Mouse (Mus musculus): ENCODE measurements at regions not wholly inside any gene's neighbourhood (a gene's known extent, or its start where the extent isn't known, plus 50 kb on each side); places are given as distances from the start of the nearest gene placed in this dataset.

GRCm38 (mm10) chr2:94590494-94590893, 152.6 kb upstream of the Api5 start:
- WGBS = 75% methylated on average over 6 of the region's 6 CpGs
- Histone ChIP-seq H3K4me1 (ENCODE audit: control insufficient read depth, insufficient read depth, low read length) (no peaks in the 10 kb centered on the region), H3K4me3 (replicated peaks; ENCODE audit: control insufficient read depth, low read depth, low read length) (no peak overlapping the region), H3K27ac (ENCODE audit: control insufficient read depth, insufficient read depth, low read depth, low read length, poor library complexity) (no peak overlapping the region)
- TF ChIP-seq CTCF (IDR thresholded peaks at IDR 0.05; ENCODE audit: control insufficient read depth, insufficient read depth, low read length) (no peak), POLR2A (IDR thresholded peaks at IDR 0.05; ENCODE audit: borderline replicate concordance, control insufficient read depth, low read depth, low read length) (no peak)

- H3K4me3 ChIP-seq (replicated peaks; ENCODE audit: control insufficient read depth, low read depth, low read length) = no peak overlapping the region
- H3K27ac ChIP-seq (ENCODE audit: control insufficient read depth, insufficient read depth, low read depth, low read length, poor library complexity) = no peak overlapping the region
- 65% methylated on average over 1 of the region's 1 CpGs for WGBS
- no peaks in the 10 kb centered on the region for H3K4me1 ChIP-seq (ENCODE audit: control insufficient read depth, insufficient read depth, low read length)
- TF ChIP-seq CTCF (IDR thresholded peaks at IDR 0.05; ENCODE audit: control insufficient read depth, insufficient read depth, low read length) = no peak
- no peak for TF ChIP-seq POLR2A (IDR thresholded peaks at IDR 0.05; ENCODE audit: borderline replicate concordance, control insufficient read depth, low read depth, low read length)
These were observed 149.3 kb upstream of the Api5 start for GRCm38 (mm10) chr2:94587255-94587654.

GRCm38 (mm10) chr2:94571646-94572045, 133.7 kb upstream of the Api5 start:
- TF ChIP-seq CTCF (IDR thresholded peaks at IDR 0.05; ENCODE audit: control insufficient read depth, insufficient read depth, low read length) = no peak
- TF ChIP-seq POLR2A (IDR thresholded peaks at IDR 0.05; ENCODE audit: borderline replicate concordance, control insufficient read depth, low read depth, low read length) = no peak
- no peak overlapping the region for H3K27ac ChIP-seq (ENCODE audit: control insufficient read depth, insufficient read depth, low read depth, low read length, poor library complexity)
- WGBS = 77% methylated on average over 3 of the region's 3 CpGs
- H3K4me1 ChIP-seq (ENCODE audit: control insufficient read depth, insufficient read depth, low read length) = no peaks in the 10 kb centered on the region
- no peak overlapping the region for H3K4me3 ChIP-seq (replicated peaks; ENCODE audit: control insufficient read depth, low read depth, low read length)

GRCm38 (mm10) chr2:94541230-94541905, 103.4 kb upstream of the Api5 start:
- TF ChIP-seq POLR2A (IDR thresholded peaks at IDR 0.05; ENCODE audit: borderline replicate concordance, control insufficient read depth, low read depth, low read length) (no peak), CTCF (IDR thresholded peaks at IDR 0.05; ENCODE audit: control insufficient read depth, insufficient read depth, low read length) (no peak)
- WGBS = 83% methylated on average over 3 of the region's 3 CpGs
- no peak overlapping the region for H3K4me3 ChIP-seq (replicated peaks; ENCODE audit: control insufficient read depth, low read depth, low read length)
- H3K4me1 ChIP-seq (ENCODE audit: control insufficient read depth, insufficient read depth, low read length) = no peaks in the 10 kb centered on the region
- no peak overlapping the region for H3K27ac ChIP-seq (ENCODE audit: control insufficient read depth, insufficient read depth, low read depth, low read length, poor library complexity)

- WGBS = 68% methylated on average over 4 of the region's 4 CpGs
- Histone ChIP-seq H3K4me3 (replicated peaks; ENCODE audit: control insufficient read depth, low read depth, low read length) (no peak overlapping the region), H3K4me1 (ENCODE audit: control insufficient read depth, insufficient read depth, low read length) (no peaks in the 10 kb centered on the region), H3K27ac (ENCODE audit: control insufficient read depth, insufficient read depth, low read depth, low read length, poor library complexity) (no peak overlapping the region)
- TF ChIP-seq POLR2A (IDR thresholded peaks at IDR 0.05; ENCODE audit: borderline replicate concordance, control insufficient read depth, low read depth, low read length) = no peak
These were observed 98.7 kb upstream of the Api5 start for GRCm38 (mm10) chr2:94536631-94537030.

GRCm38 (mm10) chr2:94531175-94531574, 93.2 kb upstream of the Api5 start:
- WGBS = 68% methylated on average over 5 of the region's 5 CpGs
- Histone ChIP-seq H3K4me1 (ENCODE audit: control insufficient read depth, insufficient read depth, low read length) (no peaks in the 10 kb centered on the region), H3K4me3 (replicated peaks; ENCODE audit: control insufficient read depth, low read depth, low read length) (no peak overlapping the region), H3K27ac (ENCODE audit: control insufficient read depth, insufficient read depth, low read depth, low read length, poor library complexity) (no peak overlapping the region)
- TF ChIP-seq POLR2A (IDR thresholded peaks at IDR 0.05; ENCODE audit: borderline replicate concordance, control insufficient read depth, low read depth, low read length) (no peak), CTCF (IDR thresholded peaks at IDR 0.05; ENCODE audit: control insufficient read depth, insufficient read depth, low read length) (no peak)

GRCm38 (mm10) chr2:94524536-94524935, 86.6 kb upstream of the Api5 start:
- H3K4me1 ChIP-seq (ENCODE audit: control insufficient read depth, insufficient read depth, low read length) = no peaks in the 10 kb centered on the region
- TF ChIP-seq CTCF (IDR thresholded peaks at IDR 0.05; ENCODE audit: control insufficient read depth, insufficient read depth, low read length) (no peak), POLR2A (IDR thresholded peaks at IDR 0.05; ENCODE audit: borderline replicate concordance, control insufficient read depth, low read depth, low read length) (no peak)
- 31% methylated on average over 6 of the region's 6 CpGs for WGBS
- H3K4me3 ChIP-seq (replicated peaks; ENCODE audit: control insufficient read depth, low read depth, low read length) = no peak overlapping the region
- H3K27ac ChIP-seq (ENCODE audit: control insufficient read depth, insufficient read depth, low read depth, low read length, poor library complexity) = no peak overlapping the region

- Histone ChIP-seq H3K4me3 (replicated peaks; ENCODE audit: control insufficient read depth, low read depth, low read length) (no peak overlapping the region), H3K27ac (ENCODE audit: control insufficient read depth, insufficient read depth, low read depth, low read length, poor library complexity) (no peak overlapping the region), H3K4me1 (ENCODE audit: control insufficient read depth, insufficient read depth, low read length) (no peaks in the 10 kb centered on the region)
- WGBS = 69% methylated on average over 1 of the region's 1 CpGs
- TF ChIP-seq POLR2A (IDR thresholded peaks at IDR 0.05; ENCODE audit: borderline replicate concordance, control insufficient read depth, low read depth, low read length) (no peak), CTCF (IDR thresholded peaks at IDR 0.05; ENCODE audit: control insufficient read depth, insufficient read depth, low read length) (no peak)
These were observed 78.9 kb upstream of the Api5 start for GRCm38 (mm10) chr2:94516866-94517265.

- H3K4me3 ChIP-seq (replicated peaks; ENCODE audit: control insufficient read depth, low read depth, low read length) = no peak overlapping the region
- TF ChIP-seq CTCF (IDR thresholded peaks at IDR 0.05; ENCODE audit: control insufficient read depth, insufficient read depth, low read length) (no peak), POLR2A (IDR thresholded peaks at IDR 0.05; ENCODE audit: borderline replicate concordance, control insufficient read depth, low read depth, low read length) (no peak)
- 67% methylated on average over 3 of the region's 3 CpGs for WGBS
- H3K27ac ChIP-seq (ENCODE audit: control insufficient read depth, insufficient read depth, low read depth, low read length, poor library complexity) = no peak overlapping the region
- no peaks in the 10 kb centered on the region for H3K4me1 ChIP-seq (ENCODE audit: control insufficient read depth, insufficient read depth, low read length)
These were observed 74.1 kb upstream of the Api5 start for GRCm38 (mm10) chr2:94512027-94512426.
